Mouse (Mus musculus) granulocyte monocyte progenitor cell, adult 5-6 weeks (primary cell): ENCODE measurements at regions not wholly inside any gene's neighbourhood (a gene's known extent, or its start where the extent isn't known, plus 50 kb on each side); places are given as distances from the start of the nearest gene placed in this dataset.

ENCODE experiments used
- ATAC-seq: replicated peaks from 2 replicates; pipeline ENCODE4 v1.8.0; 2016; ENCODE audit warnings: mild to moderate bottlenecking, moderate TSS enrichment, inconsistent platforms; ENCODE audit not compliant: poor library complexity, severe bottlenecking

- ATAC-seq, result no peak
These were observed 50.6 kb upstream of the Rpl34 start for GRCm38 (mm10) chr3:130780706-130781240.
